Mouse (Mus musculus) embryonic fibroblast, embryonic 13.5 days (primary cell): ENCODE results near the gene Eif4ebp2.

Experiments
- CTCF ChIP-seq: IDR thresholded peaks from 2 replicates; pipeline ENCODE4 v1.5.1; 2011; ENCODE audit warnings: mild to moderate bottlenecking, control low read depth, low read length, moderate library complexity, borderline replicate concordance; ENCODE audit not compliant: insufficient read depth
- POLR2A ChIP-seq: IDR thresholded peaks from 2 replicates; pipeline ENCODE4 v1.6.1; 2011; ENCODE audit warnings: low read depth, mild to moderate bottlenecking, control low read depth, low read length, moderate library complexity

DNA sequence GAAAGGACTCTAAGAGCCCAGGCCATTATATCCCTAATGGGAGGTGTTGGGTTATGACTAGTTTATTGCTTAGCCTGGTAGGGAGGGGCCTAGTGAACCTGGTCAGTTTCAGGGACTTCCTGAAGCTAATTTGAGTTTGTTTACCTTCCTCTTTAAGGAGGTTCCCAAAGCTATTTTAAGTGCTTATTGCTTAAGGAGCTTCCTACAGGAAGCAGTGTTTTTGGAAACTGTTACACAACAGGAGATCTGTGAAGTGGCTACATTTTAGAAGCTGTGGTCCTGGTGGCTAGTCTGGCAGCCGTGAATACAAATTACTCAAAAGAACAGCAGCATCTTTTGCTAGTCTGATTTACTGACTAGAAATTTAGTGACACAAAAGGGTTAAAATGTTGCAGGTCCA is 21.9 kb upstream of the Eif4ebp2 start:
- no peak for TF ChIP-seq CTCF
- TF ChIP-seq POLR2A = no peak
